ENCODE assay signal across 10 mouse cellular contexts in the genomic region with DNA sequence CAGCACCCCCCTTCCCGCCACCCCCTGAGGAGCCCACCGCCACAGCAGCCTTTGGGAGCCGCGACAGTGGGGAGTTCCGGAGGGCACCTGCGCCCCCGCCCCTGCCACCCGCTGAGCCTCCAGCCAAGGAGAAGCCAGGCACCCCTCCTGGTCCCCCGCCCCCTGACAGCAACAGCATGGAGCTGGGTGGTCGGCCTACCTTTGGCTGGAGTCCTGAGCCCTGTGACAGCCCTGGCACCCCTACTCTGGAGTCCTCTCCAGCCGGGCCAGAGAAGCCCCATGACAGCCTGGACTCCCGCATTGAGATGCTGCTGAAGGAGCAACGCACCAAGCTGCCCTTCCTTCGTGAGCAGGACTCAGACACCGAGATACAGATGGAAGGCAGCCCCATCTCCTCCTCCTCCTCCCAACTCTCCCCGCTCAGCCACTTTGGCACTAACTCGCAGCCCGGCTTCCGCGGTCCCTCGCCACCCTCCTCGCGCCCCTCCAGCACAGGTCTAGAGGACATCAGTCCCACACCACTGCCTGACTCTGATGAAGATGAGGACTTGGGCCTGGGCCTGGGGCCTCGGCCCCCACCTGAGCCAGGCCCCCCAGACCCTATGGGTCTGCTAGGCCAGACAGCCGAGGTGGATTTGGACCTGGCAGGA. TPM values are rescaled to one million over a fixed set of nuclear protein-coding genes. Genes with fewer than 3 reads are reported as not detected.
A peak's percentile ranks its signal among the peaks of the same experiment; 100 is the strongest.
DNase-seq lines count a peak whose midpoint lies in the region; ATAC-seq lines count a peak whose summit lies in the region.
"Had no signal": no experiment of that assay in that cellular context is flagged by ENCODE, and none has a peak within 500 bp of the region (broad histone marks: within the 10 kb centered on the region; RNA-seq: fewer than 3 reads in every experiment).

No protein-coding gene starts in this region.

- H3K9ac ChIP-seq in heart, embryonic 12.5 days = peak overlapping the region; percentile 23; the same call in 1 of the 2 replicates
- H3K9ac ChIP-seq in neural tube, embryonic 12.5 days = 0 out of 2 replicates have a peak overlapping the region, but pooled peaks have one; percentile 2
- peak overlapping the region; percentile 16; the same call in 1 of the 2 replicates for H3K9ac ChIP-seq in forebrain, embryonic 15.5 days (replicated peaks)
- H3K9ac ChIP-seq in neural tube, embryonic 13.5 days = peak overlapping the region; percentile 65; the same call in 1 of the 2 replicates
- H3K9ac ChIP-seq in heart, embryonic 11.5 days (ENCODE audit: low read depth, low read length) = no peak overlapping the region

- WGBS in heart, embryonic 12.5 days = 81% methylated on average over 25 of the region's 25 CpGs
- WGBS in neural tube, embryonic 12.5 days = 82% methylated on average over 25 of the region's 25 CpGs
- WGBS in forebrain, embryonic 15.5 days = 80% methylated on average over 25 of the region's 25 CpGs
- 83% methylated on average over 25 of the region's 25 CpGs for WGBS in neural tube, embryonic 13.5 days
- WGBS in heart, embryonic 11.5 days (ENCODE audit: insufficient replicate concordance) = 83% methylated on average over 24 of the region's 25 CpGs

- H3K9me3 ChIP-seq in heart, embryonic 12.5 days (replicated peaks) = no peaks in the 10 kb centered on the region
- H3K9me3 ChIP-seq in neural tube, embryonic 12.5 days = no peaks in the 10 kb centered on the region
- no peaks in the 10 kb centered on the region for H3K9me3 ChIP-seq in forebrain, embryonic 15.5 days
- H3K9me3 ChIP-seq in neural tube, embryonic 13.5 days = no peaks in the 10 kb centered on the region
- no peaks in the 10 kb centered on the region for H3K9me3 ChIP-seq in heart, embryonic 11.5 days (replicated peaks; ENCODE audit: control insufficient read depth, low read length)

- H3K27me3 ChIP-seq in heart, embryonic 12.5 days (replicated peaks) = no peaks in the 10 kb centered on the region
- H3K27me3 ChIP-seq in neural tube, embryonic 12.5 days (replicated peaks) = no peaks in the 10 kb centered on the region
- H3K27me3 ChIP-seq in forebrain, embryonic 15.5 days = no peaks in the 10 kb centered on the region
- no peaks in the 10 kb centered on the region for H3K27me3 ChIP-seq in neural tube, embryonic 13.5 days
- H3K27me3 ChIP-seq in heart, embryonic 11.5 days (ENCODE audit: control insufficient read depth, insufficient read depth, low read length) = no peaks in the 10 kb centered on the region

- peaks cover 78% of the 10 kb centered on the region for H3K36me3 ChIP-seq in heart, embryonic 12.5 days
- peaks cover 66% of the 10 kb centered on the region for H3K36me3 ChIP-seq in neural tube, embryonic 12.5 days
- peaks cover 43% of the 10 kb centered on the region for H3K36me3 ChIP-seq in forebrain, embryonic 15.5 days
- peaks cover 68% of the 10 kb centered on the region for H3K36me3 ChIP-seq in neural tube, embryonic 13.5 days
- peaks cover 41% of the 10 kb centered on the region for H3K36me3 ChIP-seq in heart, embryonic 11.5 days (ENCODE audit: control insufficient read depth, insufficient read depth, low read length)

- 0 out of 2 replicates have a peak overlapping the region, but pooled peaks have one; percentile 59 for H3K4me2 ChIP-seq in heart, embryonic 12.5 days
- H3K4me2 ChIP-seq in neural tube, embryonic 12.5 days (replicated peaks) = peak overlapping the region; percentile 59
- no peak overlapping the region for H3K4me2 ChIP-seq in forebrain, embryonic 15.5 days (replicated peaks)
- peak overlapping the region; percentile 76; the same call in 1 of the 2 replicates for H3K4me2 ChIP-seq in neural tube, embryonic 13.5 days
- H3K4me2 ChIP-seq in heart, embryonic 11.5 days = no peak overlapping the region

- no peak overlapping the region for H3K4me3 ChIP-seq in heart, embryonic 12.5 days
- H3K4me3 ChIP-seq in neural tube, embryonic 12.5 days = no peak overlapping the region
- no peak overlapping the region for H3K4me3 ChIP-seq in forebrain, embryonic 15.5 days
- 0 out of 2 replicates have a peak overlapping the region, but pooled peaks have one; percentile 45 for H3K4me3 ChIP-seq in neural tube, embryonic 13.5 days
- H3K4me3 ChIP-seq in heart, embryonic 11.5 days (ENCODE audit: low read depth, low read length) = no peak overlapping the region

- ATAC-seq in heart, embryonic 12.5 days (ENCODE audit: insufficient number of reproducible peaks, low FRiP score) = no peak
- no peak for ATAC-seq in neural tube, embryonic 12.5 days (ENCODE audit: low FRiP score, low read depth)
- ATAC-seq in forebrain, embryonic 15.5 days (replicated peaks) = no peak
- no peak for ATAC-seq in neural tube, embryonic 13.5 days (ENCODE audit: low read depth)
- no peak for ATAC-seq in heart, embryonic 11.5 days (replicated peaks; ENCODE audit: insufficient number of reproducible peaks, low FRiP score, low TSS enrichment)

- intact Hi-C loops in heart, postnatal 14 days (cut with DNase I) = loop anchor here (2.0 kb wide), 1 partner anchor 31 kb away; no protein-coding TSS in a partner anchor

- peaks cover 65% of the 10 kb centered on the region for H3K4me1 ChIP-seq in heart, embryonic 12.5 days (replicated peaks)
- H3K4me1 ChIP-seq in neural tube, embryonic 12.5 days = peaks cover 69% of the 10 kb centered on the region
- H3K4me1 ChIP-seq in forebrain, embryonic 15.5 days = peaks cover 72% of the 10 kb centered on the region
- H3K4me1 ChIP-seq in neural tube, embryonic 13.5 days (replicated peaks) = peaks cover 85% of the 10 kb centered on the region
- peaks cover 57% of the 10 kb centered on the region for H3K4me1 ChIP-seq in heart, embryonic 11.5 days (ENCODE audit: control insufficient read depth, insufficient read depth, low read length)

- H3K27ac ChIP-seq in heart, embryonic 12.5 days (ENCODE audit: poor library complexity, severe bottlenecking) = no peak overlapping the region
- H3K27ac ChIP-seq in neural tube, embryonic 12.5 days = no peak overlapping the region
- no peak overlapping the region for H3K27ac ChIP-seq in forebrain, embryonic 15.5 days (replicated peaks)
- no peak overlapping the region for H3K27ac ChIP-seq in neural tube, embryonic 13.5 days (replicated peaks)
- H3K27ac ChIP-seq in heart, embryonic 11.5 days (ENCODE audit: low read depth, low read length) = no peak overlapping the region

- no peak for DNase-seq in heart, postnatal 14 days
- no peak for DNase-seq in neural tube, embryonic 10.5 days (ENCODE audit: extremely low spot score, low spot score)
- DNase-seq in lung, postnatal 14 days = no peak
- DNase-seq: gastrocnemius, postnatal 10 days had no signal

RNA-seq across cellular contexts. Expression of gene Setd1b, which starts 6.2 kb away (rescaled TPM):
- 7.4 and 8.1 TPM in 2 replicates for polyA plus RNA-seq in heart, embryonic 12.5 days (2016; fragmentation: Nextera tagmentation; extraction: Ambion mirVana)
- 10 to 100 TPM; 18.1 to 21.3 TPM for total RNA-seq in heart, postnatal 14 days (2021)
- 12.9 and 13.0 TPM in 2 replicates for polyA plus RNA-seq in neural tube, embryonic 12.5 days (2016; fragmentation: Nextera tagmentation; extraction: Ambion mirVana)
- 13.6 and 13.7 TPM in 2 replicates for polyA plus RNA-seq in forebrain, embryonic 15.5 days (2015; fragmentation: Nextera tagmentation; extraction: Ambion mirVana)
- polyA plus RNA-seq in neural tube, embryonic 13.5 days (2015; fragmentation: Nextera tagmentation; extraction: Ambion mirVana) = 11.5 and 13.1 TPM in 2 replicates
- polyA plus RNA-seq in heart, embryonic 11.5 days (2014; fragmentation: Nextera tagmentation; extraction: Ambion mirVana) = 6.4 and 8.0 TPM in 2 replicates

RNA-seq across cellular contexts. Expression of gene Rhof, which starts 15.7 kb away (rescaled TPM):
- 1.0 and 1.3 TPM in 2 replicates for polyA plus RNA-seq in heart, embryonic 12.5 days (2016; fragmentation: Nextera tagmentation; extraction: Ambion mirVana)
- total RNA-seq in heart, postnatal 14 days (2021) = under 1 TPM; 0.48 to 0.61 TPM
- 2.4 and 2.9 TPM in 2 replicates for polyA plus RNA-seq in neural tube, embryonic 12.5 days (2016; fragmentation: Nextera tagmentation; extraction: Ambion mirVana)
- 11.4 and 12.4 TPM in 2 replicates for polyA plus RNA-seq in forebrain, embryonic 15.5 days (2015; fragmentation: Nextera tagmentation; extraction: Ambion mirVana)
- 4.2 and 4.4 TPM in 2 replicates for polyA plus RNA-seq in neural tube, embryonic 13.5 days (2015; fragmentation: Nextera tagmentation; extraction: Ambion mirVana)
- 1.4 and 1.7 TPM in 2 replicates for polyA plus RNA-seq in heart, embryonic 11.5 days (2014; fragmentation: Nextera tagmentation; extraction: Ambion mirVana)

RNA-seq across cellular contexts. Expression of gene Psmd9, which starts 21.0 kb away (rescaled TPM):
- polyA plus RNA-seq in heart, embryonic 12.5 days (2016; fragmentation: Nextera tagmentation; extraction: Ambion mirVana) = 58.5 and 58.6 TPM in 2 replicates
- 10 to 100 TPM; 17.8 to 18.0 TPM for total RNA-seq in heart, postnatal 14 days (2021)
- polyA plus RNA-seq in neural tube, embryonic 12.5 days (2016; fragmentation: Nextera tagmentation; extraction: Ambion mirVana) = 74.1 and 77.7 TPM in 2 replicates
- 82.0 and 82.9 TPM in 2 replicates for polyA plus RNA-seq in forebrain, embryonic 15.5 days (2015; fragmentation: Nextera tagmentation; extraction: Ambion mirVana)
- polyA plus RNA-seq in neural tube, embryonic 13.5 days (2015; fragmentation: Nextera tagmentation; extraction: Ambion mirVana) = 66.9 and 67.9 TPM in 2 replicates
- 59.5 and 66.7 TPM in 2 replicates for polyA plus RNA-seq in heart, embryonic 11.5 days (2014; fragmentation: Nextera tagmentation; extraction: Ambion mirVana)

RNA-seq across cellular contexts. Expression of gene Hpd, which starts 34.3 kb away (rescaled TPM):
- polyA plus RNA-seq in heart, embryonic 12.5 days (2016; fragmentation: Nextera tagmentation; extraction: Ambion mirVana) = not detected in 2 replicates
- under 1 TPM in 1 of 2 experiments, not detected in 1; 0.41 TPM for total RNA-seq in heart, postnatal 14 days (2021)
- not detected in 2 replicates for polyA plus RNA-seq in neural tube, embryonic 12.5 days (2016; fragmentation: Nextera tagmentation; extraction: Ambion mirVana)
- not detected in 2 replicates for polyA plus RNA-seq in forebrain, embryonic 15.5 days (2015; fragmentation: Nextera tagmentation; extraction: Ambion mirVana)
- not detected in 2 replicates for polyA plus RNA-seq in neural tube, embryonic 13.5 days (2015; fragmentation: Nextera tagmentation; extraction: Ambion mirVana)
- polyA plus RNA-seq in heart, embryonic 11.5 days (2014; fragmentation: Nextera tagmentation; extraction: Ambion mirVana) = not detected in 2 replicates
- polyA plus RNA-seq: embryonic facial prominence, embryonic 11.5 days had no signal

Comparison
In these comparisons a context has a peak if more than half of its experiments do, and no peak if none do; other contexts are left out.
1. H3K4me2 ChIP-seq: peak in heart, embryonic 12.5 days (single experiment), neural tube, embryonic 12.5 days (single experiment) and neural tube, embryonic 13.5 days (single experiment); none in forebrain, embryonic 15.5 days (single experiment) and heart, embryonic 11.5 days (single experiment).